Mouse (Mus musculus) cerebellum, adult 9-10 months (tissue): Measurements from ENCODE around the gene Lmntd1.

Experiments
- DNase-seq: peaks from one replicate; pipeline ENCODE4 v3.0.0; 2022

Lmntd1 gene

GRCm38 (mm10) chr6:145431747-145432146 is 182.4 kb downstream of the Lmntd1 start:
- no peak for DNase-seq

GRCm38 (mm10) chr6:145427411-145427810 is 186.7 kb downstream of the Lmntd1 start:
- DNase-seq = no peak

- no peak for DNase-seq
These were observed 187.6 kb downstream of the Lmntd1 start for GRCm38 (mm10) chr6:145426501-145426900.

- no peak for DNase-seq
These were observed 190.0 kb downstream of the Lmntd1 start for GRCm38 (mm10) chr6:145424156-145424555.

GRCm38 (mm10) chr6:145423484-145423883 is 190.6 kb downstream of the Lmntd1 start:
- DNase-seq = no peak

GRCm38 (mm10) chr6:145421666-145422065 is 192.5 kb downstream of the Lmntd1 start:
- no peak for DNase-seq

GRCm38 (mm10) chr6:145420407-145420806 is 193.7 kb downstream of the Lmntd1 start:
- DNase-seq = no peak

GRCm38 (mm10) chr6:145418856-145419255 is 195.3 kb downstream of the Lmntd1 start:
- no peak for DNase-seq

GRCm38 (mm10) chr6:145417720-145418440 is 196.2 kb downstream of the Lmntd1 start:
- DNase-seq = no peak

GRCm38 (mm10) chr6:145417014-145417719 is 197.0 kb downstream of the Lmntd1 start:
- DNase-seq = peak; percentile 25

GRCm38 (mm10) chr6:145404369-145405051 is 209.6 kb downstream of the Lmntd1 start:
- no peak for DNase-seq

GRCm38 (mm10) chr6:145401140-145401539 is 213.0 kb downstream of the Lmntd1 start:
- DNase-seq = no peak

GRCm38 (mm10) chr6:145397881-145398280 is 216.2 kb downstream of the Lmntd1 start:
- no peak for DNase-seq

- peak; percentile 16 for DNase-seq
These were observed 217.6 kb downstream of the Lmntd1 start for GRCm38 (mm10) chr6:145396534-145396933.

- DNase-seq = no peak
These were observed 223.7 kb downstream of the Lmntd1 start for GRCm38 (mm10) chr6:145390421-145390820.

GRCm38 (mm10) chr6:145389904-145390303 is 224.2 kb downstream of the Lmntd1 start:
- DNase-seq = no peak

GRCm38 (mm10) chr6:145387378-145387777 is 226.7 kb downstream of the Lmntd1 start:
- DNase-seq = no peak

- DNase-seq = no peak
These were observed 231.3 kb downstream of the Lmntd1 start for GRCm38 (mm10) chr6:145382586-145383380.

- no peak for DNase-seq
These were observed 233.2 kb downstream of the Lmntd1 start for GRCm38 (mm10) chr6:145380961-145381360.

GRCm38 (mm10) chr6:145379175-145379574 is 234.9 kb downstream of the Lmntd1 start:
- no peak for DNase-seq

GRCm38 (mm10) chr6:145378689-145379088 is 235.4 kb downstream of the Lmntd1 start:
- DNase-seq = no peak

- DNase-seq = no peak
These were observed 239.7 kb downstream of the Lmntd1 start for GRCm38 (mm10) chr6:145374372-145374771.

GRCm38 (mm10) chr6:145373712-145374221 is 240.4 kb downstream of the Lmntd1 start:
- no peak for DNase-seq
